Mouse (Mus musculus) left cerebral cortex, adult 11 months (tissue): ENCODE data around the gene Usp36.

ENCODE experiments used
- DNase-seq: peaks from one replicate; pipeline ENCODE4 v3.0.0; 2022; ENCODE audit warnings: low spot score

The Usp36 gene

GRCm38 (mm10) chr11:118222351-118222885 lies 67.6 kb downstream of the Usp36 start:
- no peak for DNase-seq

GRCm38 (mm10) chr11:118220561-118221262 lies 69.3 kb downstream of the Usp36 start:
- DNase-seq: no peak

- DNase-seq: no peak
Measured at GRCm38 (mm10) chr11:118219066-118219465, 71.0 kb downstream of the Usp36 start.

- no peak for DNase-seq
Measured at GRCm38 (mm10) chr11:118216468-118216867, 73.6 kb downstream of the Usp36 start.

- no peak for DNase-seq
Measured at GRCm38 (mm10) chr11:118215928-118216458, 74.1 kb downstream of the Usp36 start.

- DNase-seq: no peak
Measured at GRCm38 (mm10) chr11:118212636-118213112, 77.4 kb downstream of the Usp36 start.

- DNase-seq: no peak
Measured at GRCm38 (mm10) chr11:118211749-118212635, 78.1 kb downstream of the Usp36 start.

GRCm38 (mm10) chr11:118210962-118211361 lies 79.1 kb downstream of the Usp36 start:
- no peak for DNase-seq

GRCm38 (mm10) chr11:118210116-118210515 lies 79.9 kb downstream of the Usp36 start:
- no peak for DNase-seq
